Mouse (Mus musculus): ENCODE measurements at regions not wholly inside any gene's neighbourhood (a gene's known extent, or its start where the extent isn't known, plus 50 kb on each side); places are given as distances from the start of the nearest gene placed in this dataset.

DNA sequence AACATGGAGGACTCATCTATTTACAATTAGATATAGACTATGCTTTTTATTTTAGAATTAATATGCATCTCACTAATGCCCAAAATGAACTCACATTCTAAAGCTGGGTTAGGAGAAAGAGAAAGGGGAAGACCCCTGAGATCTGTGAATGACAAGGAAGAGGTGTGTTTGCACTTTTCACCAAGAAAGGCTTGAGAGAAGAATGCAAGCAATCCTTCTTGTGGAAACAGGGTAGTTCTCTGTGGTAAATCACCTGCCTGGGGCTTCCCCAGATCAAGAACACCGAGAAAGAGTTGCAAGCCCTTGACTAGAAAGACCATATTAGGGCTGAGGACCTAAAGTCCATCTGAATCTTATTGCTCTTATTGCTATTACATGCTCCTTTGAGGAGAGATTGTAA, 1037.6 kb downstream of the Gsdmc2 start:
- H3K9me3 ChIP-seq (replicated peaks; ENCODE audit: control insufficient read depth, low read length, poor library complexity, severe bottlenecking) = no peaks in the 10 kb centered on the region
- no peak overlapping the region for H3K27ac ChIP-seq (ENCODE audit: low read length)
- no peaks in the 10 kb centered on the region for H3K27me3 ChIP-seq (ENCODE audit: control insufficient read depth, insufficient read depth, low read depth, low read length)
- ATAC-seq = no peak
- H3K36me3 ChIP-seq (ENCODE audit: control insufficient read depth, insufficient read depth, low read length) = no peaks in the 10 kb centered on the region
- no peaks in the 10 kb centered on the region for H3K4me1 ChIP-seq (ENCODE audit: control insufficient read depth, insufficient read depth, low read length)
- H3K4me3 ChIP-seq (ENCODE audit: low read depth, low read length) = no peak overlapping the region
- WGBS = 92% methylated on average over 1 of the region's 1 CpGs
- no peak overlapping the region for H3K4me2 ChIP-seq (ENCODE audit: low read length)
- no peak overlapping the region for H3K9ac ChIP-seq (ENCODE audit: low read depth, low read length)

DNA sequence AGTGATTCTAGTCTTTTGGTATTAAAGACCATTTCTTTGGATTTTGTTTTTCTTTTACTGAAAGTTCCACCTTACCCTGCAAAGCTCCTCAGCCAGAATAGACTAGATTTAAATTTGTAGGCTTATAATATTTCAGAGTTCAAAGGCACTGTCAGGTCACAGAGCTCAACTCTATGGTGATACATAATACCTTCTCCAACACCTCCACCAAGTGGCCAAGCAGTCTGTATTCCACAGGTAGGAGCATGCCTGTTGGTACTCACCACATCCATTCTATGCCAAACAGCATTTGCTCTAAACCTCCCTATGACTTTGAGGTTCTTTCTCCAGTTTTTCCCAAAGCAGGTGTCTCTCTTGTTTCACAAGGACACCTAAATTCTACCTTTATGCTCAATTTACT, 1042.2 kb downstream of the Gsdmc2 start:
- Histone ChIP-seq H3K4me2 (ENCODE audit: low read length) (no peak overlapping the region), H3K36me3 (ENCODE audit: control insufficient read depth, insufficient read depth, low read length) (no peaks in the 10 kb centered on the region), H3K9me3 (replicated peaks; ENCODE audit: control insufficient read depth, low read length, poor library complexity, severe bottlenecking) (no peaks in the 10 kb centered on the region), H3K27me3 (ENCODE audit: control insufficient read depth, insufficient read depth, low read depth, low read length) (no peaks in the 10 kb centered on the region), H3K9ac (ENCODE audit: low read depth, low read length) (no peak overlapping the region), H3K4me3 (ENCODE audit: low read depth, low read length) (no peak overlapping the region), H3K27ac (ENCODE audit: low read length) (no peak overlapping the region), H3K4me1 (ENCODE audit: control insufficient read depth, insufficient read depth, low read length) (no peaks in the 10 kb centered on the region)
- no peak for ATAC-seq

DNA sequence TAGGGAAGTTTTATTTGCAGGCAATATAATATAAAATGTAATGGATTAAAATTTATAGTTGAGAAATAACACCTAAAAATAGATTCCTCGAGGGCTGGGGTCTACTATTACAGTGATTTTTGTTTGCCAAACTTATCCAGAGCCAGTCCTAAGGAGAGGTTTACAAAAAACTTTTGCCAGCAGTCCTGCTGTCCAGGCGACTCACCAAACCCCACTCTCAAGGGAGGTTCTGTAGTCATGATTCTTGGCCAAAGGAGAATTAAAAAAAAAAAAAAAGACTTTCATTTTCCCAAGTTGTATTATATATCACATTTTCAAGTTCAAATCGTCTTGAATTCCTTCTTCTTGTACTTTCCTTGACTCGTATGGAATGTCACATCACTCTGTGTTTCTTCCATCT, 1046.2 kb downstream of the Gsdmc2 start:
- Histone ChIP-seq H3K36me3 (ENCODE audit: control insufficient read depth, insufficient read depth, low read length) (no peaks in the 10 kb centered on the region), H3K27me3 (ENCODE audit: control insufficient read depth, insufficient read depth, low read depth, low read length) (no peaks in the 10 kb centered on the region), H3K9ac (ENCODE audit: low read depth, low read length) (no peak overlapping the region), H3K4me1 (ENCODE audit: control insufficient read depth, insufficient read depth, low read length) (no peaks in the 10 kb centered on the region), H3K4me3 (ENCODE audit: low read depth, low read length) (no peak overlapping the region), H3K9me3 (replicated peaks; ENCODE audit: control insufficient read depth, low read length, poor library complexity, severe bottlenecking) (no peaks in the 10 kb centered on the region), H3K4me2 (ENCODE audit: low read length) (no peak overlapping the region), H3K27ac (ENCODE audit: low read length) (no peak overlapping the region)
- ATAC-seq = no peak
- WGBS = 80% methylated on average over 4 of the region's 4 CpGs

- Histone ChIP-seq H3K4me3 (ENCODE audit: low read depth, low read length) (no peak overlapping the region), H3K27ac (ENCODE audit: low read length) (no peak overlapping the region), H3K36me3 (ENCODE audit: control insufficient read depth, insufficient read depth, low read length) (no peaks in the 10 kb centered on the region), H3K4me2 (ENCODE audit: low read length) (no peak overlapping the region), H3K9ac (ENCODE audit: low read depth, low read length) (no peak overlapping the region), H3K4me1 (ENCODE audit: control insufficient read depth, insufficient read depth, low read length) (no peaks in the 10 kb centered on the region), H3K27me3 (ENCODE audit: control insufficient read depth, insufficient read depth, low read depth, low read length) (no peaks in the 10 kb centered on the region), H3K9me3 (replicated peaks; ENCODE audit: control insufficient read depth, low read length, poor library complexity, severe bottlenecking) (no peaks in the 10 kb centered on the region)
- ATAC-seq = no peak
- 99% methylated on average over 5 of the region's 5 CpGs for WGBS
These were observed 1051.4 kb downstream of the Gsdmc2 start for GRCm38 (mm10) chr15:62793569-62793968.

GRCm38 (mm10) chr15:62792084-62792483, 1052.9 kb downstream of the Gsdmc2 start:
- WGBS = 91% methylated on average over 1 of the region's 1 CpGs
- Histone ChIP-seq H3K36me3 (ENCODE audit: control insufficient read depth, insufficient read depth, low read length) (no peaks in the 10 kb centered on the region), H3K4me3 (ENCODE audit: low read depth, low read length) (no peak overlapping the region), H3K27ac (ENCODE audit: low read length) (no peak overlapping the region), H3K27me3 (ENCODE audit: control insufficient read depth, insufficient read depth, low read depth, low read length) (no peaks in the 10 kb centered on the region), H3K9me3 (replicated peaks; ENCODE audit: control insufficient read depth, low read length, poor library complexity, severe bottlenecking) (no peaks in the 10 kb centered on the region), H3K4me2 (ENCODE audit: low read length) (no peak overlapping the region), H3K4me1 (ENCODE audit: control insufficient read depth, insufficient read depth, low read length) (no peaks in the 10 kb centered on the region), H3K9ac (ENCODE audit: low read depth, low read length) (no peak overlapping the region)
- no peak for ATAC-seq

DNA sequence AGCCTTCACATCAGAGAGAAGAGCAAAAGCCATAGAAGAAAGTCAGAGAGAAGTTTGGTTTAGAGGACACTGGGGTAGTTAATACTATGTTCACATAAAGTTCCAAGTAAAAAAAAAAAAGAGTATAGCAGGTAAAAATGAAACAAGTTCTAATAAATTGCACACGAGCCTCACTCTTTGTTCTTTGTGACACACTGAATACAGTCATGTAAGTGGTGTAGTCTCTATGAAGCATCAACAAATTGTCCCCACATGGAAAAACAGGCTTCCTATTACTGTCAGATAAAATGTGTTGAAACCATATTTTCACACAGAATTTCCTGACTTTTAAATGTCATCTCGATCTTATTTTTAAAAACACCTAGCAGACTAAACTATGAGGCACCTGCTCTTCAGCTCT, 1057.2 kb downstream of the Gsdmc2 start:
- ATAC-seq = no peak
- 93% methylated on average over 2 of the region's 2 CpGs for WGBS
- H3K9ac ChIP-seq (ENCODE audit: low read depth, low read length) = no peak overlapping the region

DNA sequence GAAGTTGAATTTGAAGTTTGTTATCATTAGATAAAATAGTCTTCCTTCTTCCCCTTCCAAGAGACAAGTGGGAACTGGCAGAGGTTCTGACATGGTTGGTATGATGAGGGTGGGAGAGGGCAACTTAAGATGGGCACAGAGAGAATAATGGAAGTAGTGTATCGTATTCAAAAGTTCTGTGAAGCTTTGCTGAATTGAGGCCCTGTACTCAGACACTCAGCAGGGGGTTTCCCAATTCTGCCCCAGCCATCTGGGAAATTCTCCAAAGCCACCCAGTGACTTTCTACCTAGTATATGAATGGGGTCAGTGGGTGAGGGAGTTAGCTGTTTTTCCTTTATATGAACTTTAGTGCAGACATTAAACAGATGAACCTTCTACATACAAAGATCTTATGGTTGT, 1058.7 kb downstream of the Gsdmc2 start:
- H3K4me1 ChIP-seq (ENCODE audit: control insufficient read depth, insufficient read depth, low read length) = no peaks in the 10 kb centered on the region
- no peak for ATAC-seq
- H3K4me3 ChIP-seq (ENCODE audit: low read depth, low read length) = no peak overlapping the region
- no peak overlapping the region for H3K4me2 ChIP-seq (ENCODE audit: low read length)
- H3K27me3 ChIP-seq (ENCODE audit: control insufficient read depth, insufficient read depth, low read depth, low read length) = no peaks in the 10 kb centered on the region
- H3K36me3 ChIP-seq (ENCODE audit: control insufficient read depth, insufficient read depth, low read length) = no peaks in the 10 kb centered on the region
- no peak overlapping the region for H3K9ac ChIP-seq (ENCODE audit: low read depth, low read length)
- H3K27ac ChIP-seq (ENCODE audit: low read length) = no peak overlapping the region
- 67% methylated on average over 1 of the region's 1 CpGs for WGBS
- H3K9me3 ChIP-seq (replicated peaks; ENCODE audit: control insufficient read depth, low read length, poor library complexity, severe bottlenecking) = no peaks in the 10 kb centered on the region

More for the DNA sequence above, 1057.2 kb downstream of the Gsdmc2 start:
- Histone ChIP-seq H3K9me3 (replicated peaks; ENCODE audit: control insufficient read depth, low read length, poor library complexity, severe bottlenecking) (no peaks in the 10 kb centered on the region), H3K36me3 (ENCODE audit: control insufficient read depth, insufficient read depth, low read length) (no peaks in the 10 kb centered on the region), H3K4me1 (ENCODE audit: control insufficient read depth, insufficient read depth, low read length) (no peaks in the 10 kb centered on the region), H3K27ac (ENCODE audit: low read length) (no peak overlapping the region), H3K4me2 (ENCODE audit: low read length) (no peak overlapping the region), H3K27me3 (ENCODE audit: control insufficient read depth, insufficient read depth, low read depth, low read length) (no peaks in the 10 kb centered on the region), H3K4me3 (ENCODE audit: low read depth, low read length) (no peak overlapping the region)

DNA sequence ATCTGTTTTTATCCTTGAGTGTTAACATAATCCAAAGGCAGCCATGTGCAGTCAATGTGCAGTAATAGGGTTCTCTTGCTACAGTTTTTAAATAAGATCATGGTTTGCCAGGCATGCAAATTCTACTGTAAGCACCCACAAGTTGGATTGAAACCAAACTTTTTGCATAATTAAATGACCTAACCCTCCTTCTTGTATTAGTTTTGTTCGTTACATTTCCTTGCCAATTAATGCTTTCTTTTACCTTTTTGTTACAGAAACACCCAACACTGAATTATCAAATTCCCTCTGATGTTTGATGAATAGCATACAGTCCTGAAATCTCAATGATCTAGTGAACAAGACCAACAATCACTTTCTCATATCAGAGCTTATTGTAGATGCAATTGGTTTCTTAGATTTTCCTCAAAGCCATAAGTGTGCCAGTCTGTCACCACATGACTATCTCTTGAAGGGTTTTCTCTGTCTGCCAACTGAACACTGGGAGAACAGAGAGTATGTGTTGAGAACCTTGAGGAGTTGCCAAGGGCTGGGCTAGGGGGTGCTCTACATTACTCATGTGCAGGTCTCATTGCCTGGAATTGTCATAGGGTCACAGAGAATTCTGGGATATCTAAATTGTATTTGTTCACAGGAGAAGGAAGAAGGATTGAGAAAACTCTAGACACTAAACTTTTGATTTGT, 1060.4 kb downstream of the Gsdmc2 start:
- 82% methylated on average over 1 of the region's 1 CpGs for WGBS
- ATAC-seq = no peak

DNA sequence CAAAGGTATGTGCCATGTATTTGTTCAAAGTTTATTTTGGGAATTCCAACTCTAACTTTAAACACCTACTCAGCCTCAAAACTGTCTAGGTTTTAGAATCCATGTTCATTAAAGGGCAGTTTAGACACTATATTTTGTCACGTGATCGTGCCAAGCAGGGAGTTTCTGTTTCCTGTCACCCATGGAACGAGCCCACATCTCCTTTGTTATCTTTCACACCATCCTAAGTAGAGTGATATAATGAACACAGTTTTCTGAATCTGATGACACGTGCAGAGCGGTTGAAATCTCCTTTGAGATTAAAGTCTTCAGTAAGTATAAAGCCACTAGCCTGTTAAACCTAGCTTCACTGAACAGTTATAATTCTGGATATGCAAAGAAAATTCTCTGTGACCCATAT, 1066.1 kb downstream of the Gsdmc2 start:
- Histone ChIP-seq H3K9ac (ENCODE audit: low read depth, low read length) (no peak overlapping the region), H3K4me1 (ENCODE audit: control insufficient read depth, insufficient read depth, low read length) (no peaks in the 10 kb centered on the region), H3K9me3 (replicated peaks; ENCODE audit: control insufficient read depth, low read length, poor library complexity, severe bottlenecking) (no peaks in the 10 kb centered on the region), H3K27me3 (ENCODE audit: control insufficient read depth, insufficient read depth, low read depth, low read length) (no peaks in the 10 kb centered on the region), H3K4me2 (ENCODE audit: low read length) (no peak overlapping the region), H3K27ac (ENCODE audit: low read length) (no peak overlapping the region), H3K4me3 (ENCODE audit: low read depth, low read length) (no peak overlapping the region), H3K36me3 (ENCODE audit: control insufficient read depth, insufficient read depth, low read length) (no peaks in the 10 kb centered on the region)
- no peak for ATAC-seq
- WGBS = 80% methylated on average over 5 of the region's 5 CpGs

More for the DNA sequence above, 1060.4 kb downstream of the Gsdmc2 start:
- H3K4me2 ChIP-seq (ENCODE audit: low read length) = no peak overlapping the region
- H3K9me3 ChIP-seq (replicated peaks; ENCODE audit: control insufficient read depth, low read length, poor library complexity, severe bottlenecking) = no peaks in the 10 kb centered on the region
- H3K27me3 ChIP-seq (ENCODE audit: control insufficient read depth, insufficient read depth, low read depth, low read length) = no peaks in the 10 kb centered on the region
- no peak overlapping the region for H3K9ac ChIP-seq (ENCODE audit: low read depth, low read length)
- H3K36me3 ChIP-seq (ENCODE audit: control insufficient read depth, insufficient read depth, low read length) = no peaks in the 10 kb centered on the region
- H3K27ac ChIP-seq (ENCODE audit: low read length) = no peak overlapping the region
- H3K4me3 ChIP-seq (ENCODE audit: low read depth, low read length) = no peak overlapping the region
- no peaks in the 10 kb centered on the region for H3K4me1 ChIP-seq (ENCODE audit: control insufficient read depth, insufficient read depth, low read length)
